Mouse (Mus musculus): ENCODE data around the gene Dynlt1a.
"Not testable (repeated sequence)": the region's sequence is repeated elsewhere in the genome, so short reads cannot be mapped to it uniquely, and the experiment has no call there.

DNA sequence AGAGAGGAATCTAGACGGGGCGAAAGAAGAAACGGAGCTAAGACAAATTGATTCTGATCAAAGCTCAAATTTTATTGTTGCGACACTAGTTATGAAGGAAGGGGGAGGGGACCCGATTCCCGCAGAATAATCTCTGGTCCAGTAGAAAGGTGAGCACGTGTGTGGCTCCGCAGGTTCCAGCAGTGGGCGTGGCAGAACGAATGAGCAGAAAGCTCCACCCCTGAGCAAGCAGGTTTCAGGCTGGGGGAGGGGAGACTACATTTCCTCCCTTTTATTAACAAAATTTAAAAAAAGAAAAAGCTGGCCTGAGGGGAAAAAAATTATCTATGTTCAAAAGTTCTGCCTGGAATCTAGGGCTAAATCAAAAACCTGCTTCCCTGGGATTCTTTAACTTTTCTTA lies 7.7 kb upstream of the Dynlt1a start:
- TF ChIP-seq CTCF, EP300 (IDR thresholded peaks at IDR 0.05): not testable (repeated sequence)
